Mouse (Mus musculus): Measurements from ENCODE around the gene Fbxo44. TPM values are rescaled to one million over a fixed set of nuclear protein-coding genes. Genes with fewer than 3 reads are reported as not detected.

Gene Fbxo44
- polyA plus RNA-seq, 1 experiment from 2014 or later, result 79.8 TPM

- peaks cover 6% of the 10 kb centered on the region for H3K27me3 ChIP-seq
- H3K27ac ChIP-seq (replicated peaks), result no peak overlapping the region
- no peak for ATAC-seq (ENCODE audit: low FRiP score, low read depth)
- peaks cover 35% of the 10 kb centered on the region for H3K36me3 ChIP-seq
- H3K4me1 ChIP-seq, result peaks cover 15% of the 10 kb centered on the region
- no peak overlapping the region for H3K9ac ChIP-seq (replicated peaks)
- no peak overlapping the region for H3K4me2 ChIP-seq (replicated peaks)
- WGBS, result 97% methylated on average over 5 of the region's 5 CpGs
- H3K9me3 ChIP-seq, result no peaks in the 10 kb centered on the region
- no peak overlapping the region for H3K4me3 ChIP-seq
These were observed 16.6 kb downstream of the Fbxo44 start for GRCm38 (mm10) chr4:148143721-148144120.

DNA sequence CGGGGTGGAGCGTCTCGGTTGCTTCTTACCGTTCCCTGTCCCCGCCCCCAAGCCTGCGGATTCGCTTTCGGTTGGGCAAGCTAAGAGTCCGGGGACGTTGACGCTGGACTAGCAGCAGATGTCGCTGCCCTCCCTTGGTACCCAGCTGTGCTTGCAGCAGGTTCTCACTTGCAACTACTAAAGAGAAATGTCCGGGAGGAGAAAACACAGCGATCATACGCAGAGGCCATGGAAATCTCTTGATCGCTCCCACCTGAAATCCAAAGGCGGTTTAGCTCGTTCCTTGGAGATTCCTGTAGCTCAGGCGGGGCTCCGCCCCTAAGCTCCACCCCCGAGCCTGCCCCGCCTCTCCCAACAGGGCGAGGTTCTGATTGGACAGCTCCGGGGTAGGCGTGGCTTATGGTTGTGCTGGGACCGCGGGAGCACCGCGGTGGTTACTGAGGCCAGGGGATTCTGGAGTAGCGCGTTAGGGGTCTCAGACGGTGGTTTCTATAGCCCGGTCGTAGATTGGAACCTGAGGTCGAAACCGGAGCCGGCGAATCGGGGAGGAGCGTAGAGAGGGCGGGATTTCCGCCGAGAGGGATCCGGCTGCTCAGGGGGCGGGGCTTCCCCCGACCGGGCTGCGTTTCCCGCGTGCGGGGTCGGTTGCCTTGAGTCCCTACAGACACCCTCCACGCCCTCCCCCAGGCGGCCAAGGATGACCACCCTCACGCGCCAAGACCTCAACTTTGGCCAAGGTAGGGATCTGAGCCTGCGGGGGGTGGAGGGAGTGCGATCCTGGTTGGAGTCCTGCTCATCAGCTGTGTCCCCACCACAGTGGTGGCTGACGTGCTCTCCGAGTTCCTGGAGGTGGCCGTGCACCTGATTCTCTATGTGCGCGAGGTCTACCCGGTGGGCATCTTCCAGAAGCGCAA is 19.9 kb downstream of the Fbxo44 start:
- H3K27me3 ChIP-seq, result peaks cover 24% of the 10 kb centered on the region
- peak overlapping the region; percentile 50 for H3K4me3 ChIP-seq
- peak overlapping the region; percentile 63 for H3K9ac ChIP-seq (replicated peaks)
- ATAC-seq (ENCODE audit: low FRiP score, low read depth), result peak; percentile 94
- peaks cover 23% of the 10 kb centered on the region for H3K4me1 ChIP-seq
- no peaks in the 10 kb centered on the region for H3K9me3 ChIP-seq
- under 1% methylated on average over 65 of the region's 65 CpGs for WGBS
- peaks cover 16% of the 10 kb centered on the region for H3K36me3 ChIP-seq
- H3K27ac ChIP-seq (replicated peaks), result peak overlapping the region; percentile 86
- H3K4me2 ChIP-seq (replicated peaks), result peak overlapping the region; percentile 85

DNA sequence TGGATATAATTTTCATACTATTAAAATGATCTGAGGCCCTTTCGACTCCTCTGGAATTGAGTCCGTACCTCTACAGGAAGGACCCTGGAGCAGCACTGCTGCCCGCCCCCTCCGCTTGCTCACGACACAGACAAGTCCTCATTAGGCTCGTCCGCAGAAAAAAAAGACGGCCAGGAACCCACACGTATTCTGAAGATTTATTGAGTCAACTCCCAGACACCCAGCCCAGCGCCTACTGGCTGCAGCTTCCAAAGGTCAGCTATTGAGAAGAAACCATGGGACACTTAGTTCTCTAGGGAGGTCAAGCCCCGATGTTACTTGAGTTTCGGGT is 20.6 kb downstream of the Fbxo44 start:
- 0% methylated on average over 12 of the region's 12 CpGs for WGBS
- Histone ChIP-seq H3K4me3 (peak overlapping the region; percentile 50), H3K4me1 (peaks cover 23% of the 10 kb centered on the region), H3K9me3 (no peaks in the 10 kb centered on the region), H3K27me3 (peaks cover 24% of the 10 kb centered on the region), H3K36me3 (peaks cover 11% of the 10 kb centered on the region; the same call in 1 of the 2 replicates), H3K4me2 (replicated peaks) (peak overlapping the region; percentile 85), H3K27ac (replicated peaks) (peak overlapping the region; percentile 86), H3K9ac (replicated peaks) (peak overlapping the region; percentile 63)
- peak; percentile 6 for ATAC-seq (ENCODE audit: low FRiP score, low read depth)

GRCm38 (mm10) chr4:148137503-148137902 is 22.8 kb downstream of the Fbxo44 start:
- peak overlapping the region; percentile 86; the same call in 1 of the 2 replicates for H3K27ac ChIP-seq (replicated peaks)
- H3K4me3 ChIP-seq, result no peak overlapping the region
- no peaks in the 10 kb centered on the region for H3K36me3 ChIP-seq
- ATAC-seq (ENCODE audit: low FRiP score, low read depth), result no peak
- H3K9me3 ChIP-seq, result no peaks in the 10 kb centered on the region
- peaks cover 23% of the 10 kb centered on the region for H3K4me1 ChIP-seq
- WGBS, result 75% methylated on average over 8 of the region's 8 CpGs
- no peak overlapping the region for H3K9ac ChIP-seq (replicated peaks)
- H3K27me3 ChIP-seq, result peaks cover 24% of the 10 kb centered on the region
- H3K4me2 ChIP-seq (replicated peaks), result no peak overlapping the region

GRCm38 (mm10) chr4:148134988-148135387 is 25.3 kb downstream of the Fbxo44 start:
- no peak overlapping the region for H3K27ac ChIP-seq (replicated peaks)
- H3K9ac ChIP-seq (replicated peaks), result no peak overlapping the region
- no peak for ATAC-seq (ENCODE audit: low FRiP score, low read depth)
- no peak overlapping the region for H3K4me2 ChIP-seq (replicated peaks)
- no peak overlapping the region for H3K4me3 ChIP-seq
- H3K9me3 ChIP-seq, result no peaks in the 10 kb centered on the region
- H3K4me1 ChIP-seq, result peaks cover 35% of the 10 kb centered on the region
- peaks cover 34% of the 10 kb centered on the region for H3K27me3 ChIP-seq
- WGBS, result 91% methylated on average over 8 of the region's 8 CpGs
- H3K36me3 ChIP-seq, result no peaks in the 10 kb centered on the region

DNA sequence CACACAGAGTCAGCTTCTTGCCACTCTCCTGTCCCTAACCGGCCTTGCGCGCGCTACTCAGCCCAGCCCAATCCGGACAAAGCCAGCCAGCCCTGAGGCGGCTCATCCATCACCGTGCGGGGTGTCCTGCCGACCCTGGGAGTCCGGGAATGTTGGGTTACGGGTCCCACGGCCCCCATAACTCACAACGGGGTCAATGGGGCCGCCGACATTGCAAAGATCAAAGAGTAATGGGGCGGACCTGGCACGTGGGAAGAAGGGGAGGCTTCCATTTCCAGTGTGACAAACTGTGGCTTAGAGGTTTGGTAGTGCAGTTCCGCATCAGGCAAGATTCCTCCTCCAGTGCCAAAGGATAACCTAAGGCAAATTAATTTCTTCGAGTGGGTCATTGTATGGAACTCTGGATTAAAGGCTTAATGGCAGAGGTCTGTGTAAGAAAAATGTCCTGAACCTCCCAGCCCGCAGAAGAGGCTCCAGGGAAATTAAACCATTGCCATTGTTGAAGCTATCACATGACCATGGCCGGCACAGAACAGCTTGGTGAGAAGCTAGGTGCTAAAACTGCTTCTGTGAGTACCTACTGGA is 28.7 kb downstream of the Fbxo44 start:
- H3K27ac ChIP-seq (replicated peaks), result peak overlapping the region; percentile 99
- ATAC-seq (ENCODE audit: low FRiP score, low read depth), result peak; percentile 69
- WGBS, result under 1% methylated on average over 21 of the region's 21 CpGs
- peaks cover 26% of the 10 kb centered on the region for H3K27me3 ChIP-seq
- H3K4me3 ChIP-seq, result peak overlapping the region; percentile 73
- no peaks in the 10 kb centered on the region for H3K9me3 ChIP-seq
- H3K9ac ChIP-seq (replicated peaks), result peak overlapping the region; percentile 91
- peaks cover 43% of the 10 kb centered on the region for H3K4me1 ChIP-seq
- no peaks in the 10 kb centered on the region for H3K36me3 ChIP-seq
- H3K4me2 ChIP-seq (replicated peaks), result peak overlapping the region; percentile 65

DNA sequence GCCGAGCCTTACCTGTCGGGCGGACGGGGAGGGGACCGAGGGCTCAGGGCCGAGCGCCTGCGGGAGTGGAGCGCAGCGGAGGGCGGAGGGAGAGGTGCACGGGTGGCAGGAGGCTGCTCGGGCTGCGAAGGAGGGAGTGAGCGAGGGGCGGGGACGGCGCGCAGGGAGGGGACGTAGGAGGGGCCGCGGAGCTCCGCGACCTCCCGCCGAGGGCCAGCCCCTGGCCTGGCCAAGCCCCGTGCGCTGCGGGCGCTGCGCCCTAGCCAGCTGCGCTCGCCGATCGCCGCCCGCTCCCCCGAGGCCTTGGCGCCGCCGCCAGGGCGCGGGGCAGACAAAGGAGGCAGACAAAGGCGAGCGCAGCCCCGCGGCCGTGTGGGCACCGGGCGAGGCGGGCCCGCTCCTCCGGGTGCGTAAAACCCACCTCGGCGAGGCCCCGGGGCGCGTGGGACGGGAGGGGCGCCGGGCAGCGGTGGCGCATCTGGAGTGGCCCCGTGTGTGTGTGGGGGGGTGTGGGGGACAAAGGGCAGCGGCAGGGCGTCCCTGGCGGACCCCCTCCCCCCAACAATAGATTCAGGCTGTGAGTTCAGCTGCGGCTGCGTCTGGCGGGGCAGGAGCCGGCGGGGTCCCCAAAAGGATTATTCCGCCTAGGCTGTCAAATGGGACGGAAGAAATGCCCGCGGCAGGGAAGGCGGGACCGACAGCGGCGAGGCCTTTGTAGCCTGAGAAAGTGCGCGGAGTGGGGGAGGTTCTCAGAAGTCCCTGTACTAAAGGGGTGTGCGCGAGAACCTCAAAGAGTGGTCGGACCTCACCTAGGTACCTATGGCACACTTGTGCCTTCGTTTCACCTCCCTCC is 29.5 kb downstream of the Fbxo44 start, which contains the start of gene Draxin:
Gene Draxin, minus strand, starts transcription at position 138 of the 853 bp plus-strand sequence.
- H3K4me1 ChIP-seq, result peaks cover 46% of the 10 kb centered on the region
- H3K27me3 ChIP-seq, result peaks cover 26% of the 10 kb centered on the region
- WGBS, result under 1% methylated on average over 69 of the region's 87 CpGs

GRCm38 (mm10) chr4:148130133-148130532 is 30.1 kb downstream of the Fbxo44 start, which contains the start of gene Mad2l2:
Gene Mad2l2 (plus strand): TSS chr4:148130384.
- Histone ChIP-seq H3K4me1 (peaks cover 46% of the 10 kb centered on the region), H3K27me3 (peaks cover 26% of the 10 kb centered on the region)
- 1% methylated on average over 18 of the region's 18 CpGs for WGBS

More for the DNA sequence above, 29.5 kb downstream of the Fbxo44 start, which contains the start of gene Draxin:
- Histone ChIP-seq H3K9me3 (no peaks in the 10 kb centered on the region), H3K4me2 (replicated peaks) (peak within 1 kb of the TSS; percentile 65), H3K36me3 (no peaks in the 10 kb centered on the region), H3K4me3 (peak within 1 kb of the TSS; percentile 73), H3K27ac (replicated peaks) (peak within 1 kb of the TSS; percentile 99), H3K9ac (replicated peaks) (peak within 1 kb of the TSS; percentile 91)
- peak; percentile 91 for ATAC-seq (ENCODE audit: low FRiP score, low read depth)

DNA sequence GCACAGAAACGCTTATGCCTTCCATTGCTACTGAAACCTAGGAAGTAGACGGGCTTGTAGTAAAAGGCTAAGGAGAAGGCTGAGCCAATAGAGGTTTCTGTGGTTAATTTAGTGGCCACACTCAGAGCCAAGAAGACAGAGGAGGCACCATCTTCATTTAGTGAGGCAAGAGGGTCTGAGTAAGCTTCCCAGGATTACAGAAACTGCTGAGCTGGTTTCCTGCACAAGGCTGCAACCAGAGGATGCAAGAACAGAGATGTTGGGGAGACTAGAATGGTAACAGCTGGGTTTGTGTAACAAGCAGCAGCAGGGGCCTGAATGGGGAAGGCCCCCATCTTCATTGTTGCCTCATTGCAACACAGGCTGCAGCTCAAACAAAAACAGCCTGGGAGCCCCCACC is 31.6 kb downstream of the Fbxo44 start:
- H3K27ac ChIP-seq (replicated peaks), result peak overlapping the region; percentile 99; the same call in 1 of the 2 replicates
- 63% methylated on average over 2 of the region's 2 CpGs for WGBS

More at GRCm38 (mm10) chr4:148130133-148130532, 30.1 kb downstream of the Fbxo44 start, which contains the start of gene Mad2l2:
- H3K9me3 ChIP-seq, result no peaks in the 10 kb centered on the region
- no peak for ATAC-seq (ENCODE audit: low FRiP score, low read depth)
- peak within 1 kb of the TSS; percentile 91 for H3K9ac ChIP-seq (replicated peaks)
- H3K36me3 ChIP-seq, result no peaks in the 10 kb centered on the region
- H3K4me3 ChIP-seq, result peak within 1 kb of the TSS; percentile 73
- H3K4me2 ChIP-seq (replicated peaks), result peak within 1 kb of the TSS; percentile 65
- peak within 1 kb of the TSS; percentile 99 for H3K27ac ChIP-seq (replicated peaks)

DNA sequence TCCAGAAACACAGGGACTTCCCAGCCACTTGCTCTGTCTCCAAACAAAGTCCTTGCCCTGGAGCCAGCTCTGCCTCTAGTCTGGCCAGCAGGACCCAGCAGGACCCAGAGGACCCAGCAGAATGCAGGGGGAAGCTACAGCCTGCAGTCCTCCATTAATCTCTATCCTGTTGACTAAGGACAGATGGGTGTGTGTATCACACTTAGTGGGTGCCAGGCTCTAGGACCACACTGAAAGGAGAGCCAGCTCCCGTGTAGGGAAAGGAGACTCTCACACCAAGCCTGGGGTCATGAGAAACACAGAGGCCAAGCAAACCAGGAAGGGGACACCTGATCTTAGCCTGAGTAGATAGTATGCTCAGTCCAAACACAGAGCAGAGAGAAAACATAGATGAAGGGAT is 32.0 kb downstream of the Fbxo44 start:
- Histone ChIP-seq H3K27me3 (peaks cover 26% of the 10 kb centered on the region), H3K4me3 (peak overlapping the region; percentile 73), H3K4me1 (peaks cover 52% of the 10 kb centered on the region), H3K36me3 (no peaks in the 10 kb centered on the region), H3K4me2 (replicated peaks) (peak overlapping the region; percentile 65), H3K9ac (replicated peaks) (peak overlapping the region; percentile 91), H3K27ac (replicated peaks) (0 out of 2 replicates have a peak overlapping the region, but pooled peaks have one; percentile 99), H3K9me3 (no peaks in the 10 kb centered on the region)
- no peak for ATAC-seq (ENCODE audit: low FRiP score, low read depth)
- 71% methylated on average over 1 of the region's 1 CpGs for WGBS

More for the DNA sequence above, 31.6 kb downstream of the Fbxo44 start:
- Histone ChIP-seq H3K27me3 (peaks cover 26% of the 10 kb centered on the region), H3K4me1 (peaks cover 50% of the 10 kb centered on the region), H3K9ac (replicated peaks) (peak overlapping the region; percentile 91), H3K4me3 (peak overlapping the region; percentile 73), H3K9me3 (no peaks in the 10 kb centered on the region), H3K36me3 (no peaks in the 10 kb centered on the region), H3K4me2 (replicated peaks) (peak overlapping the region; percentile 65)
- ATAC-seq (ENCODE audit: low FRiP score, low read depth), result no peak

- Histone ChIP-seq H3K27ac (replicated peaks) (peak overlapping the region; percentile 72), H3K4me2 (replicated peaks) (peak overlapping the region; percentile 12; the same call in 1 of the 2 replicates), H3K9me3 (no peaks in the 10 kb centered on the region), H3K36me3 (no peaks in the 10 kb centered on the region), H3K4me1 (peaks cover 37% of the 10 kb centered on the region), H3K4me3 (no peak overlapping the region), H3K9ac (replicated peaks) (no peak overlapping the region; the same call in 1 of the 2 replicates), H3K27me3 (0 out of 2 replicates have a peak, but pooled peaks cover 2% of the 10 kb centered on the region)
- WGBS, result 69% methylated on average over 3 of the region's 3 CpGs
- ATAC-seq (ENCODE audit: low FRiP score, low read depth), result no peak; the same call in 1 of the 2 replicates
These were observed 37.6 kb downstream of the Fbxo44 start for GRCm38 (mm10) chr4:148122694-148123066.

All from midbrain, embryonic 12.5 days (tissue).